Mouse (Mus musculus): Measurements from ENCODE around the gene Padi6. TPM values are rescaled to one million over a fixed set of nuclear protein-coding genes. Genes with fewer than 3 reads are reported as not detected.

The Padi6 gene
- polyA plus RNA-seq, 1 experiment, result not detected

- no peaks in the 10 kb centered on the region for H3K27me3 ChIP-seq (replicated peaks)
- H3K4me1 ChIP-seq, result peaks cover 68% of the 10 kb centered on the region
- TF ChIP-seq FLI1 (IDR thresholded peaks at IDR 0.05; ENCODE audit: low read length) (no peak), GATA1 (IDR thresholded peaks at IDR 0.05; ENCODE audit: borderline replicate concordance, low read length) (no peak)
- H3K36me3 ChIP-seq (replicated peaks; ENCODE audit: low read length), result peaks cover 38% of the 10 kb centered on the region
- no peaks in the 10 kb centered on the region for H3K9me3 ChIP-seq
- H3K4me3 ChIP-seq (replicated peaks), result peak overlapping the region; percentile 94
Observed at GRCm38 (mm10) chr4:140702611-140703327, 39.7 kb downstream of the Padi6 start.

- Histone ChIP-seq H3K4me3 (replicated peaks) (peak overlapping the region; percentile 94), H3K4me1 (peaks cover 64% of the 10 kb centered on the region), H3K9me3 (no peaks in the 10 kb centered on the region), H3K27me3 (replicated peaks) (no peaks in the 10 kb centered on the region), H3K36me3 (replicated peaks; ENCODE audit: low read length) (peaks cover 30% of the 10 kb centered on the region)
- no peak for TF ChIP-seq GATA1 (IDR thresholded peaks at IDR 0.05; ENCODE audit: borderline replicate concordance, low read length)
- no peak for TF ChIP-seq FLI1 (IDR thresholded peaks at IDR 0.05; ENCODE audit: low read length)
Observed at GRCm38 (mm10) chr4:140701716-140702561, 40.5 kb downstream of the Padi6 start.

- Histone ChIP-seq H3K9me3 (no peaks in the 10 kb centered on the region), H3K4me3 (replicated peaks) (peak overlapping the region; percentile 94), H3K27me3 (replicated peaks) (no peaks in the 10 kb centered on the region), H3K4me1 (peaks cover 66% of the 10 kb centered on the region), H3K36me3 (replicated peaks; ENCODE audit: low read length) (peaks cover 25% of the 10 kb centered on the region)
- TF ChIP-seq FLI1 (IDR thresholded peaks at IDR 0.05; ENCODE audit: low read length), result no peak
- TF ChIP-seq GATA1 (IDR thresholded peaks at IDR 0.05; ENCODE audit: borderline replicate concordance, low read length), result no peak
Observed at GRCm38 (mm10) chr4:140701049-140701715, 41.3 kb downstream of the Padi6 start.

- TF ChIP-seq FLI1 (IDR thresholded peaks at IDR 0.05; ENCODE audit: low read length), result no peak
- TF ChIP-seq GATA1 (IDR thresholded peaks at IDR 0.05; ENCODE audit: borderline replicate concordance, low read length), result no peak
Observed at GRCm38 (mm10) chr4:140700269-140701018, 42.0 kb downstream of the Padi6 start, which contains the start of gene Rcc2. Gene Rcc2, plus strand, starts transcription at chr4:140700541.

GRCm38 (mm10) chr4:140699441-140700127 lies 42.9 kb downstream of the Padi6 start:
- Histone ChIP-seq H3K27me3 (replicated peaks) (no peaks in the 10 kb centered on the region), H3K36me3 (replicated peaks; ENCODE audit: low read length) (peaks cover 9% of the 10 kb centered on the region), H3K4me1 (peaks cover 66% of the 10 kb centered on the region), H3K9me3 (no peaks in the 10 kb centered on the region), H3K4me3 (replicated peaks) (peak overlapping the region; percentile 94)
- TF ChIP-seq GATA1 (IDR thresholded peaks at IDR 0.05; ENCODE audit: borderline replicate concordance, low read length) (no peak), FLI1 (IDR thresholded peaks at IDR 0.05; ENCODE audit: low read length) (no peak)

More at GRCm38 (mm10) chr4:140700269-140701018, 42.0 kb downstream of the Padi6 start, which contains the start of gene Rcc2:
- peak within 1 kb of the TSS; percentile 94 for H3K4me3 ChIP-seq (replicated peaks)
- peaks cover 66% of the 10 kb centered on the region for H3K4me1 ChIP-seq
- no peaks in the 10 kb centered on the region for H3K27me3 ChIP-seq (replicated peaks)
- H3K36me3 ChIP-seq (replicated peaks; ENCODE audit: low read length), result peaks cover 18% of the 10 kb centered on the region
- no peaks in the 10 kb centered on the region for H3K9me3 ChIP-seq

GRCm38 (mm10) chr4:140695675-140696585 lies 46.5 kb downstream of the Padi6 start:
- Histone ChIP-seq H3K9me3 (no peaks in the 10 kb centered on the region), H3K4me3 (replicated peaks) (peak overlapping the region; percentile 86), H3K4me1 (peaks cover 74% of the 10 kb centered on the region), H3K36me3 (replicated peaks; ENCODE audit: low read length) (no peaks in the 10 kb centered on the region), H3K27me3 (replicated peaks) (no peaks in the 10 kb centered on the region)
- TF ChIP-seq GATA1 (IDR thresholded peaks at IDR 0.05; ENCODE audit: borderline replicate concordance, low read length), result no peak

GRCm38 (mm10) chr4:140695146-140695545 lies 47.3 kb downstream of the Padi6 start:
- Histone ChIP-seq H3K27me3 (replicated peaks) (no peaks in the 10 kb centered on the region), H3K4me3 (replicated peaks) (no peak overlapping the region), H3K4me1 (peaks cover 77% of the 10 kb centered on the region), H3K36me3 (replicated peaks; ENCODE audit: low read length) (no peaks in the 10 kb centered on the region), H3K9me3 (no peaks in the 10 kb centered on the region)
- TF ChIP-seq GATA1 (IDR thresholded peaks at IDR 0.05; ENCODE audit: borderline replicate concordance, low read length) (no peak), FLI1 (IDR thresholded peaks at IDR 0.05; ENCODE audit: low read length) (no peak)

- Histone ChIP-seq H3K4me1 (peaks cover 81% of the 10 kb centered on the region), H3K27me3 (replicated peaks) (no peaks in the 10 kb centered on the region), H3K4me3 (replicated peaks) (no peak overlapping the region), H3K36me3 (replicated peaks; ENCODE audit: low read length) (no peaks in the 10 kb centered on the region), H3K9me3 (no peaks in the 10 kb centered on the region)
- TF ChIP-seq FLI1 (IDR thresholded peaks at IDR 0.05; ENCODE audit: low read length), result no peak
- TF ChIP-seq GATA1 (IDR thresholded peaks at IDR 0.05; ENCODE audit: borderline replicate concordance, low read length), result no peak
Observed at GRCm38 (mm10) chr4:140694551-140695060, 47.8 kb downstream of the Padi6 start.
